Mouse (Mus musculus) liver, postnatal 0 days (tissue): ENCODE results near the gene Farsb. TPM values are rescaled to one million over a fixed set of nuclear protein-coding genes. Genes with fewer than 3 reads are reported as not detected.

ENCODE experiments used
- ATAC-seq: fragments of 200-750 bp; cut with Nextera tagmentation; 2 replicates; pipeline ENCODE4 v1.8.0; 2017; ENCODE audit warnings: mild to moderate bottlenecking, moderate library complexity
- DNase-seq: peaks from one replicate; pipeline ENCODE4 v3.0.0-alpha.2; 2016
- H3K27ac ChIP-seq: fragments of 300-500 bp; sonication (generic); 2 replicates; pipeline ENCODE4 v1.5.1; 2014; ENCODE audit warnings: antibody characterized with exemption, moderate library complexity, mild to moderate bottlenecking, low read depth
- H3K27me3 ChIP-seq: fragments of 300-500 bp; sonication (generic); 2 replicates; pipeline ENCODE4 v1.6.1; 2014; ENCODE audit warnings: low read length, control low read depth, mixed read lengths; ENCODE audit not compliant: insufficient read depth
- H3K36me3 ChIP-seq: fragments of 300-500 bp; sonication (generic); replicated peaks from 2 replicates; pipeline ENCODE4 v1.6.1; 2014; ENCODE audit warnings: mild to moderate bottlenecking, control low read depth, low read length, moderate library complexity, mixed read lengths; ENCODE audit not compliant: insufficient read depth
- H3K4me1 ChIP-seq: fragments of 300-500 bp; sonication (generic); 2 replicates; pipeline ENCODE4 v1.6.1; 2014; ENCODE audit warnings: antibody characterized with exemption, mild to moderate bottlenecking, control low read depth; ENCODE audit not compliant: insufficient read depth
- H3K4me2 ChIP-seq: fragments of 300-500 bp; sonication (generic); 2 replicates; pipeline ENCODE4 v1.6.1; 2014; ENCODE audit warnings: low read depth, mild to moderate bottlenecking, low read length, moderate library complexity, mixed read lengths
- H3K4me3 ChIP-seq: fragments of 300-500 bp; sonication (generic); 2 replicates; pipeline ENCODE4 v1.5.1; 2014; ENCODE audit warnings: low read depth, low read length
- H3K9ac ChIP-seq: fragments of 300-500 bp; sonication (generic); replicated peaks from 2 replicates; pipeline ENCODE4 v1.6.1; 2014; ENCODE audit warnings: mild to moderate bottlenecking, moderate library complexity
- H3K9me3 ChIP-seq: fragments of 300-500 bp; sonication (generic); 2 replicates; pipeline ENCODE4 v1.6.1; 2016; ENCODE audit warnings: mild to moderate bottlenecking, control low read depth, low read length, mixed read lengths
- CTCF ChIP-seq: sonication (generic); IDR thresholded peaks from 2 replicates; pipeline ENCODE4 v1.5.1; 2016; ENCODE audit warnings: antibody characterized with exemption, low read depth
- EP300 ChIP-seq: IDR thresholded peaks from 2 replicates; pipeline ENCODE4 v1.6.1; 2016; ENCODE audit warnings: antibody characterized with exemption, low read depth, mild to moderate bottlenecking
- WGBS: fragments of 180-500 bp; shearing (Covaris S2); extraction: QIAGEN DNeasy Blood & Tissue Kit; methylation state at CpG from one replicate; pipeline ENCODE4 v1.1.7; 2014; ENCODE audit not compliant: insufficient replicate concordance; 5-methylcytosine and 5-hydroxymethylcytosine counted together
- polyA plus RNA-seq: library from polyadenylated mRNA; unstranded; fragments of >200 nt; fragmentation: Nextera tagmentation; extraction: Ambion mirVana; gene quantifications from 2 replicates; pipeline ENCODE4 v1.2.1, GENCODE M21; 2015

The Farsb gene
- polyA plus RNA-seq, 1 experiment from 2014 or later = 41.5 TPM

DNA sequence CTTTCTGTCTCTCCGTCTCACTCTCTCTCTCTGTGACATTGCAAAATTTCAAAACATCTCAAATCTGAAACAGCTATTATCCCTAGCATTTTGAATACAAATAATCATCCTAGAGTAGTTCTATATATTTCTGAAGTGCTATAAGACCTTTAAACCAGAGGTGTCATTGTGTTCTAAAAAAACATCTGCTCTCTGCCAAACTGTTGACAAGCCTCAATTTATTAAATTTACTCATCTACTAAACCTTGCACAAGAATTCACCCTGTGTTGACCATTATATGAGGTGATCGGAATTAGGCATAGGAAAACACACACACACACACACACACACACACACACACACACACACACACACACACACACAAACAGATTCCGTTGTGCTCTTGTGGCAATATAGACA is 113.6 kb downstream of the Farsb start:
- H3K27me3 ChIP-seq = no peaks in the 10 kb centered on the region
- H3K4me2 ChIP-seq = no peak overlapping the region
- H3K27ac ChIP-seq = no peak overlapping the region
- no peak overlapping the region for H3K9ac ChIP-seq
- 73% methylated on average over 3 of the region's 3 CpGs for WGBS
- H3K4me1 ChIP-seq = no peaks in the 10 kb centered on the region
- no peak overlapping the region for H3K4me3 ChIP-seq
- DNase-seq (no peak), ATAC-seq (no peak)
- H3K36me3 ChIP-seq = no peaks in the 10 kb centered on the region
- TF ChIP-seq CTCF (no peak), EP300 (no peak)
- no peaks in the 10 kb centered on the region for H3K9me3 ChIP-seq

DNA sequence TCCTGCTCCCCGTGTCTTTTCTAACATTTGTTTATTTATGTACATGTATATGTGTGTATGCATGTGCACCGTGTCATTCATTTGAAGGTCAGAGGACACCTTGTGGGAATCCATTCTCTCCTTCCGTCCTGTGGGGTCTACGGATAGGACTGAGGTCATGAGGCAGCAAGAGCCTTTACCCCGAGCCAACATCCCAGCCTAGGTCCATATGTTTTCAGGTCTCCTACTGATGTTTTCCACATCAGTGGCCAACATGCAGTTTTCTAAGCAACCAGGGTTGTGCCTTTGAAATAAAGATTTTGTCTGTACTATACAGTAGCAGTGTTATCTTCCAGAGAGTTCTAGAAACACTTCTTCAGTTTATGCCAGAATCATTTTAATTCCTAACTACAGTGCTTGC is 114.9 kb downstream of the Farsb start:
- TF ChIP-seq EP300 (no peak), CTCF (no peak)
- H3K4me3 ChIP-seq = no peak overlapping the region
- H3K4me2 ChIP-seq = no peak overlapping the region
- no peak overlapping the region for H3K9ac ChIP-seq
- no peak for DNase-seq
- no peak for ATAC-seq
- 82% methylated on average over 5 of the region's 5 CpGs for WGBS
- no peak overlapping the region for H3K27ac ChIP-seq
- no peaks in the 10 kb centered on the region for H3K4me1 ChIP-seq
- H3K9me3 ChIP-seq = no peaks in the 10 kb centered on the region
- no peaks in the 10 kb centered on the region for H3K36me3 ChIP-seq
- no peaks in the 10 kb centered on the region for H3K27me3 ChIP-seq

DNA sequence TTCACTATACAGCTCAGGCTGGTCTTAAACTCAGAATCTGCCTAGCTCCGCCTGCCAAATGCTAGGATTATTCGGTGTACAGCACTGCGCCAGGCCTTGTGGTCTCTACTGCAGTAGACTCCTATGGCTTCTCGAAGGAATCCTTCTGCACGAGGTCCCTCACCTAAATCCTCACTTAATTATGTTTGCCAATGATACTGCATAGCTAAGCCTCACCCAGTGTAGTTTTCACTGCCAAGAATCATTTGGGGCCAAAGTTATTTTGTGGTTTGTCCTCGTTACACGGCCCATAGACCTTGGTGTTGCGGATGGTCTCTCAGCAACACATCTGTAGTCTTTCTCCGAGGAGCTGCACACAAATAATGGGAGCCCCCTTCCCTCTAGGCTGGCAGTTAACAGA is 116.4 kb downstream of the Farsb start:
- TF ChIP-seq CTCF (no peak), EP300 (no peak)
- no peaks in the 10 kb centered on the region for H3K9me3 ChIP-seq
- no peak for DNase-seq
- H3K36me3 ChIP-seq = no peaks in the 10 kb centered on the region
- H3K4me2 ChIP-seq = no peak overlapping the region
- ATAC-seq = no peak
- H3K4me1 ChIP-seq = no peaks in the 10 kb centered on the region
- no peak overlapping the region for H3K27ac ChIP-seq
- no peak overlapping the region for H3K4me3 ChIP-seq
- WGBS = 81% methylated on average over 9 of the region's 9 CpGs
- H3K27me3 ChIP-seq = no peaks in the 10 kb centered on the region
- H3K9ac ChIP-seq = no peak overlapping the region

DNA sequence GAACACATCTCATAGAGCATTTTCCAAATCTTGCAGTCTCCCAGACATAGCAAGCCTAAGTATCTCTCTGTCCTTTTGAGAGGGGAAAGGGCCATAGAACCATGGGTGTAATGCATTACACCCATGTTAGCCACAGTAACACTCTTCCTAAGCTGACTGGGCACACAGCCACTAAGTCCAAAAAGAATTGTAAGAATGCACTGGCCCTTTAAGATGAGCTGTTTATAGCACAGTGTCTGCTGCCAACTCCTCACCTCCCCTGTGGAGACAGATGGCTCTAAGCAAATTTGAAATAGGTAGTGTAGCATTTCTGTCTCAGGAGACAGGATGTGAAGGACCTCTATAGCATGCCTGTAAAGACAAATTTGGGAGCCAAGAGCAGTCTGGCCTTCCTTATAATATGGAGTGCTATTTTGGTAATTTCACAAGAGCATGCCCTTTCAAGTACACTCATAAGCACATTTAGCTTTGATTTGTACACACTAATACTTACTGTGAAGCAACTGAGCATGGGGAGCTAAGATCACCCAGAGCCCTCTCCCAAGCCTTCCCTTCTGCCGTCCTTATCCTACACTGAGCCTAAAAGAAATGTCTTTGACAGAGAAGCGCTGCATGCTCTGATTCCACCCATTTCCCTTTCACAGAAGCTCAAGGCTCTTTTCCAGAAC is 117.0 kb downstream of the Farsb start:
- DNase-seq = no peak
- 78% methylated on average over 2 of the region's 2 CpGs for WGBS
- ATAC-seq = no peak

DNA sequence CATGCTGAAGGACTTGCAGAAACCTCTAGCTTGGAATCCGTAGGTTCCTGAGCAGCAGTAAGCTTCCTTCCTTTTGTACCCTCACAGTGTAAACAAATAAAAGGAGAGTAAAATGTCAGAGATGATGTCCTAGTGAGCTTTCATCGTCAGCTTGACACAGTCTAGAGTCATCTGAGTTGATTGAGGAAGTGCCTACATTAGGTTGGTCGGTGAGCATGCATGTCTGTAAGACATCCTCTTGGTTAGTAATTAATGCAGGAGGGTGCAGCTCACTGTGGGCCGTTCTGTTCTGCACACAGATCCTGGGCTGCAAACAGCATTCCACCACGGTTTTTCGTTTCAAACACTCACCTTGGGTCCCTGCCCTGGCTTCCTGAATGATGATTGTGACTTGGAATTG is 118.6 kb downstream of the Farsb start:
- Histone ChIP-seq H3K36me3 (no peaks in the 10 kb centered on the region), H3K27me3 (no peaks in the 10 kb centered on the region), H3K4me2 (no peak overlapping the region), H3K9me3 (no peaks in the 10 kb centered on the region), H3K27ac (no peak overlapping the region), H3K4me1 (no peaks in the 10 kb centered on the region), H3K4me3 (no peak overlapping the region), H3K9ac (no peak overlapping the region)
- DNase-seq = no peak
- no peak for TF ChIP-seq CTCF
- no peak for TF ChIP-seq EP300
- ATAC-seq = no peak
- 27% methylated on average over 6 of the region's 6 CpGs for WGBS

More for the DNA sequence above, 117.0 kb downstream of the Farsb start:
- Histone ChIP-seq H3K27ac (no peak overlapping the region), H3K4me1 (no peaks in the 10 kb centered on the region), H3K4me3 (no peak overlapping the region), H3K9me3 (no peaks in the 10 kb centered on the region), H3K27me3 (no peaks in the 10 kb centered on the region), H3K9ac (no peak overlapping the region), H3K36me3 (no peaks in the 10 kb centered on the region), H3K4me2 (no peak overlapping the region)
- TF ChIP-seq EP300 (no peak), CTCF (no peak)

Other genes starting within 250 kb of the Farsb start
- 0.09 and 0.14 TPM in 2 replicates for gene Sgpp2, start 178.6 kb downstream of the Farsb start, polyA plus RNA-seq
- 0.22 TPM in 1 of 2 replicates, not detected in the other for gene Mogat1, start 22.1 kb upstream of the Farsb start, polyA plus RNA-seq
- not detected in 2 replicates for gene BC035947, start 23.3 kb upstream of the Farsb start, polyA plus RNA-seq
- 7.6 and 8.4 TPM in 2 replicates for gene Acsl3, start 168.9 kb upstream of the Farsb start, polyA plus RNA-seq
- 0.59 and 0.65 TPM in 2 replicates for gene Utp14b, start 169.1 kb upstream of the Farsb start, polyA plus RNA-seq